Mouse (Mus musculus): ENCODE measurements around the gene Psmd2. TPM values are rescaled to one million over a fixed set of nuclear protein-coding genes. Genes with fewer than 3 reads are reported as not detected.
A peak's percentile ranks its signal among the peaks of the same experiment; 100 is the strongest.
"Not testable (repeated sequence)": the region's sequence is repeated elsewhere in the genome, so short reads cannot be mapped to it uniquely, and the experiment has no call there.

Psmd2 gene
- polyA plus RNA-seq, 1 experiment: not detected

GRCm38 (mm10) chr16:20643911-20644310 is 7.5 kb upstream of the Psmd2 start:
- Histone ChIP-seq H3K4me1 (ENCODE audit: control insufficient read depth, insufficient read depth, low read length) (peaks cover 3% of the 10 kb centered on the region; the same call in 1 of the 2 replicates), H3K27ac (ENCODE audit: insufficient read depth, low read depth, low read length) (no peak overlapping the region), H3K4me3 (ENCODE audit: insufficient read depth, low read depth, low read length) (no peak overlapping the region)
- WGBS: 88% methylated on average over 7 of the region's 7 CpGs
- no peak for TF ChIP-seq POLR2A (IDR thresholded peaks at IDR 0.05; ENCODE audit: insufficient read depth, low read depth, low read length)
- TF ChIP-seq CTCF (IDR thresholded peaks at IDR 0.05; ENCODE audit: insufficient read depth, low read depth, low read length): no peak

GRCm38 (mm10) chr16:20651947-20652310 is 477 bp downstream of the Psmd2 start:
- H3K27ac ChIP-seq (ENCODE audit: insufficient read depth, low read depth, low read length): no peak overlapping the region; the same call in 1 of the 2 replicates
- H3K4me1 ChIP-seq (ENCODE audit: control insufficient read depth, insufficient read depth, low read length): no peaks in the 10 kb centered on the region
- peak overlapping the region; percentile 58 for H3K4me3 ChIP-seq (ENCODE audit: insufficient read depth, low read depth, low read length)
- no peak for TF ChIP-seq CTCF (IDR thresholded peaks at IDR 0.05; ENCODE audit: insufficient read depth, low read depth, low read length)
- no peak for TF ChIP-seq POLR2A (IDR thresholded peaks at IDR 0.05; ENCODE audit: insufficient read depth, low read depth, low read length)
- WGBS: 4% methylated on average over 12 of the region's 12 CpGs

GRCm38 (mm10) chr16:20653315-20653714 is 1.9 kb downstream of the Psmd2 start:
- Histone ChIP-seq H3K27ac (ENCODE audit: insufficient read depth, low read depth, low read length) (no peak overlapping the region), H3K4me3 (ENCODE audit: insufficient read depth, low read depth, low read length) (no peak overlapping the region), H3K4me1 (ENCODE audit: control insufficient read depth, insufficient read depth, low read length) (no peaks in the 10 kb centered on the region)
- WGBS: 36% methylated on average over 2 of the region's 2 CpGs
- TF ChIP-seq POLR2A (IDR thresholded peaks at IDR 0.05; ENCODE audit: insufficient read depth, low read depth, low read length): no peak

GRCm38 (mm10) chr16:20657661-20658060 is 6.2 kb downstream of the Psmd2 start:
- 78% methylated on average over 4 of the region's 4 CpGs for WGBS
- H3K4me3 ChIP-seq (ENCODE audit: insufficient read depth, low read depth, low read length): no peak overlapping the region
- TF ChIP-seq CTCF (IDR thresholded peaks at IDR 0.05; ENCODE audit: insufficient read depth, low read depth, low read length) (no peak), POLR2A (IDR thresholded peaks at IDR 0.05; ENCODE audit: insufficient read depth, low read depth, low read length) (no peak)
- no peaks in the 10 kb centered on the region for H3K4me1 ChIP-seq (ENCODE audit: control insufficient read depth, insufficient read depth, low read length)
- no peak overlapping the region for H3K27ac ChIP-seq (ENCODE audit: insufficient read depth, low read depth, low read length)

- H3K4me1 ChIP-seq (ENCODE audit: control insufficient read depth, insufficient read depth, low read length): not testable (repeated sequence)
Observed at GRCm38 (mm10) chr16:20668013-20668412, 16.6 kb downstream of the Psmd2 start, which contains the start of gene Eif4g1. Gene Eif4g1 (plus strand): TSS chr16:20668313.

GRCm38 (mm10) chr16:20670291-20670690 is 18.8 kb downstream of the Psmd2 start:
- H3K4me1 ChIP-seq (ENCODE audit: control insufficient read depth, insufficient read depth, low read length): peaks cover 11% of the 10 kb centered on the region
- H3K4me3 ChIP-seq (ENCODE audit: insufficient read depth, low read depth, low read length): no peak overlapping the region
- no peak overlapping the region for H3K27ac ChIP-seq (ENCODE audit: insufficient read depth, low read depth, low read length)
- 90% methylated on average over 3 of the region's 3 CpGs for WGBS
- TF ChIP-seq CTCF (IDR thresholded peaks at IDR 0.05; ENCODE audit: insufficient read depth, low read depth, low read length) (no peak), POLR2A (IDR thresholded peaks at IDR 0.05; ENCODE audit: insufficient read depth, low read depth, low read length) (no peak)

More at GRCm38 (mm10) chr16:20668013-20668412, 16.6 kb downstream of the Psmd2 start, which contains the start of gene Eif4g1:
- 98% methylated on average over 5 of the region's 6 CpGs for WGBS
- not testable (repeated sequence) for H3K27ac ChIP-seq (ENCODE audit: insufficient read depth, low read depth, low read length); H3K4me3 ChIP-seq (ENCODE audit: insufficient read depth, low read depth, low read length)

- WGBS: 19% methylated on average over 6 of the region's 6 CpGs
- no peak for TF ChIP-seq POLR2A (IDR thresholded peaks at IDR 0.05; ENCODE audit: insufficient read depth, low read depth, low read length)
- TF ChIP-seq CTCF (IDR thresholded peaks at IDR 0.05; ENCODE audit: insufficient read depth, low read depth, low read length): no peak
- Histone ChIP-seq H3K4me3 (ENCODE audit: insufficient read depth, low read depth, low read length) (no peak overlapping the region), H3K27ac (ENCODE audit: insufficient read depth, low read depth, low read length) (no peak overlapping the region), H3K4me1 (ENCODE audit: control insufficient read depth, insufficient read depth, low read length) (peaks cover 12% of the 10 kb centered on the region)
Observed at GRCm38 (mm10) chr16:20671886-20672285, 20.4 kb downstream of the Psmd2 start.

GRCm38 (mm10) chr16:20672500-20672902 is 21.0 kb downstream of the Psmd2 start:
- WGBS: under 1% methylated on average over 33 of the region's 38 CpGs
- peaks cover 17% of the 10 kb centered on the region for H3K4me1 ChIP-seq (ENCODE audit: control insufficient read depth, insufficient read depth, low read length)
- no peak for TF ChIP-seq CTCF (IDR thresholded peaks at IDR 0.05; ENCODE audit: insufficient read depth, low read depth, low read length)
- TF ChIP-seq POLR2A (IDR thresholded peaks at IDR 0.05; ENCODE audit: insufficient read depth, low read depth, low read length): peak; percentile 54
- peak overlapping the region; percentile 98 for H3K4me3 ChIP-seq (ENCODE audit: insufficient read depth, low read depth, low read length)
- H3K27ac ChIP-seq (ENCODE audit: insufficient read depth, low read depth, low read length): no peak overlapping the region

- H3K4me1 ChIP-seq (ENCODE audit: control insufficient read depth, insufficient read depth, low read length): peaks cover 18% of the 10 kb centered on the region
- no peak overlapping the region for H3K27ac ChIP-seq (ENCODE audit: insufficient read depth, low read depth, low read length)
- under 1% methylated on average over 77 of the region's 78 CpGs for WGBS
- peak overlapping the region; percentile 98 for H3K4me3 ChIP-seq (ENCODE audit: insufficient read depth, low read depth, low read length)
- TF ChIP-seq POLR2A (IDR thresholded peaks at IDR 0.05; ENCODE audit: insufficient read depth, low read depth, low read length) (no peak), CTCF (IDR thresholded peaks at IDR 0.05; ENCODE audit: insufficient read depth, low read depth, low read length) (no peak)
Observed at GRCm38 (mm10) chr16:20672965-20673705, 21.7 kb downstream of the Psmd2 start.

Measured in olfactory bulb, adult 2 months (tissue).